16 mouse cellular contexts compared by ENCODE assay signal in genomic region chr1:51895961-51896360, GRCm38 (mm10). TPM values are rescaled to one million over a fixed set of nuclear protein-coding genes. Genes with fewer than 3 reads are reported as not detected.
A peak's percentile ranks its signal among the peaks of the same experiment; 100 is the strongest.
DNase-seq lines count a peak whose midpoint lies in the region; ATAC-seq and TF ChIP-seq lines count a peak whose summit lies in the region.
"Had no signal": no experiment of that assay in that cellular context is flagged by ENCODE, and none has a peak within 500 bp of the region (broad histone marks: within the 10 kb centered on the region; RNA-seq: fewer than 3 reads in every experiment).

No protein-coding gene starts in this region.

- H3K4me2 ChIP-seq in hindbrain, embryonic 13.5 days, result no peak overlapping the region
- H3K4me2 ChIP-seq in hindbrain, embryonic 16.5 days (ENCODE audit: low read length), result no peak overlapping the region
- H3K4me2 ChIP-seq in lung, embryonic 16.5 days (ENCODE audit: low read depth, low read length), result no peak overlapping the region
- no peak overlapping the region for H3K4me2 ChIP-seq in hindbrain, postnatal 0 days (ENCODE audit: low read depth, low read length)
- H3K4me2 ChIP-seq: limb, embryonic 15.5 days had no signal

- 33% methylated on average over 10 of the region's 10 CpGs for WGBS in hindbrain, embryonic 13.5 days
- 29% methylated on average over 10 of the region's 10 CpGs for WGBS in hindbrain, embryonic 16.5 days
- WGBS in lung, embryonic 16.5 days, result 38% methylated on average over 10 of the region's 10 CpGs
- WGBS in hindbrain, postnatal 0 days, result 34% methylated on average over 10 of the region's 10 CpGs

- H3K4me1 ChIP-seq in hindbrain, embryonic 13.5 days (replicated peaks), result peaks cover 26% of the 10 kb centered on the region
- peaks cover 3% of the 10 kb centered on the region for H3K4me1 ChIP-seq in hindbrain, embryonic 16.5 days (ENCODE audit: control insufficient read depth, insufficient read depth, low read depth, low read length)
- peaks cover 46% of the 10 kb centered on the region for H3K4me1 ChIP-seq in lung, embryonic 16.5 days (replicated peaks; ENCODE audit: control insufficient read depth, insufficient read depth, low read length)
- no peaks in the 10 kb centered on the region; the same call in 1 of the 2 replicates for H3K4me1 ChIP-seq in hindbrain, postnatal 0 days (ENCODE audit: insufficient read depth, low read length)

- no peaks in the 10 kb centered on the region for H3K27me3 ChIP-seq in hindbrain, embryonic 13.5 days
- H3K27me3 ChIP-seq in hindbrain, embryonic 16.5 days (replicated peaks; ENCODE audit: control insufficient read depth, insufficient read depth, low read length), result no peaks in the 10 kb centered on the region
- no peaks in the 10 kb centered on the region for H3K27me3 ChIP-seq in lung, embryonic 16.5 days (ENCODE audit: control insufficient read depth, insufficient read depth, low read depth, low read length)
- H3K27me3 ChIP-seq in hindbrain, postnatal 0 days (ENCODE audit: insufficient read depth, low read length), result no peaks in the 10 kb centered on the region
- H3K27me3 ChIP-seq: CH12.LX; limb, embryonic 15.5 days had no signal

- 0 out of 2 replicates have a peak, but pooled peaks have one; percentile 29 for ATAC-seq in hindbrain, embryonic 13.5 days (ENCODE audit: low FRiP score)
- ATAC-seq in hindbrain, embryonic 16.5 days, result no peak
- no peak for ATAC-seq in lung, embryonic 16.5 days (ENCODE audit: low read depth)
- ATAC-seq in hindbrain, postnatal 0 days, result no peak

- no peaks in the 10 kb centered on the region for H3K9me3 ChIP-seq in hindbrain, embryonic 13.5 days
- no peaks in the 10 kb centered on the region for H3K9me3 ChIP-seq in hindbrain, embryonic 16.5 days (ENCODE audit: control insufficient read depth, low read length)
- no peaks in the 10 kb centered on the region for H3K9me3 ChIP-seq in lung, embryonic 16.5 days (ENCODE audit: control insufficient read depth, low read length)
- H3K9me3 ChIP-seq in hindbrain, postnatal 0 days (ENCODE audit: low read length), result no peaks in the 10 kb centered on the region
- H3K9me3 ChIP-seq: limb, embryonic 15.5 days had no signal

- peak overlapping the region; percentile 24; the same call in 1 of the 2 replicates for H3K27ac ChIP-seq in hindbrain, embryonic 13.5 days
- no peak overlapping the region for H3K27ac ChIP-seq in hindbrain, embryonic 16.5 days (ENCODE audit: low read depth, low read length)
- H3K27ac ChIP-seq in lung, embryonic 16.5 days (ENCODE audit: low read length), result 0 out of 2 replicates have a peak overlapping the region, but pooled peaks have one; percentile 19
- H3K27ac ChIP-seq in hindbrain, postnatal 0 days, result 0 out of 2 replicates have a peak overlapping the region, but pooled peaks have one; percentile 22
- H3K27ac ChIP-seq: gastrocnemius, adult 2 months; limb, embryonic 15.5 days had no signal

- no peak overlapping the region for H3K4me3 ChIP-seq in hindbrain, embryonic 13.5 days
- H3K4me3 ChIP-seq in hindbrain, embryonic 16.5 days (ENCODE audit: low read length), result no peak overlapping the region
- no peak overlapping the region for H3K4me3 ChIP-seq in lung, embryonic 16.5 days (ENCODE audit: low read length)
- no peak overlapping the region for H3K4me3 ChIP-seq in hindbrain, postnatal 0 days (ENCODE audit: low read length)
- H3K4me3 ChIP-seq: gastrocnemius, adult 2 months; limb, embryonic 15.5 days had no signal

- H3K36me3 ChIP-seq in hindbrain, embryonic 13.5 days, result no peaks in the 10 kb centered on the region
- no peaks in the 10 kb centered on the region for H3K36me3 ChIP-seq in hindbrain, embryonic 16.5 days (ENCODE audit: control insufficient read depth, insufficient read depth, low read length)
- no peaks in the 10 kb centered on the region for H3K36me3 ChIP-seq in lung, embryonic 16.5 days (ENCODE audit: control insufficient read depth, insufficient read depth, low read length)
- H3K36me3 ChIP-seq in hindbrain, postnatal 0 days (ENCODE audit: insufficient read depth, low read length), result no peaks in the 10 kb centered on the region
- H3K36me3 ChIP-seq: limb, embryonic 15.5 days had no signal

- TF ChIP-seq CTCF in hindbrain, postnatal 0 days (IDR thresholded peaks at IDR 0.05; ENCODE audit: low read depth), result no peak

- DNase-seq in adrenal gland, adult (ENCODE audit: inconsistent age in 2 of 2, low spot score in 1 of 2), result peak; percentile 62 to 70
- DNase-seq in adrenal gland, postnatal 4 days (ENCODE audit: low spot score in 2 of 2), result no peak
- DNase-seq in lung, postnatal 4 days, result no peak
- DNase-seq in hindbrain, postnatal 0 days (ENCODE audit: low spot score), result no peak
- no peak for DNase-seq in spleen, postnatal 36 days (ENCODE audit: low spot score in 2 of 2)
- DNase-seq: cerebellum, postnatal 10 days; gastrocnemius, adult 2 months; heart, postnatal 36 days; kidney, adult 11 months; lung, postnatal 36 days; thymus, postnatal 36 days had no signal

- peak overlapping the region; percentile 9; the same call in 1 of the 2 replicates for H3K9ac ChIP-seq in hindbrain, embryonic 13.5 days
- no peak overlapping the region for H3K9ac ChIP-seq in hindbrain, embryonic 16.5 days (ENCODE audit: low read depth, low read length)
- no peak overlapping the region for H3K9ac ChIP-seq in lung, embryonic 16.5 days (ENCODE audit: low read length)
- H3K9ac ChIP-seq in hindbrain, postnatal 0 days (replicated peaks; ENCODE audit: low read length), result no peak overlapping the region
- H3K9ac ChIP-seq: limb, embryonic 15.5 days had no signal

RNA-seq across cellular contexts. Expression of gene Myo1b, which starts 19.9 kb away (rescaled TPM):
- 10 to 100 TPM; 79.8 to 88.2 TPM for total RNA-seq in adrenal gland, postnatal 4 days (2021)
- 78.7 and 87.9 TPM in 2 replicates for polyA plus RNA-seq in hindbrain, embryonic 13.5 days (2015; fragmentation: Nextera tagmentation; extraction: Ambion mirVana)
- polyA plus RNA-seq in hindbrain, embryonic 16.5 days (2015; fragmentation: Nextera tagmentation; extraction: Ambion mirVana), result 43.2 and 53.8 TPM in 2 replicates
- 80.4 and 83.0 TPM in 2 replicates for polyA plus RNA-seq in lung, embryonic 16.5 days (2015; fragmentation: Nextera tagmentation; extraction: Ambion mirVana)
- total RNA-seq in hindbrain, postnatal 0 days (2014; rRNA removed), result 20.3 and 27.9 TPM in 2 replicates
- 44.7 and 45.2 TPM in 2 replicates for polyA plus RNA-seq in hindbrain, postnatal 0 days (2015; fragmentation: Nextera tagmentation; extraction: Ambion mirVana)

Comparison
In these comparisons a context has a peak if more than half of its experiments do, and no peak if none do; other contexts are left out.
1. DNase-seq: peak in adrenal gland, adult (2 of 2); none in adrenal gland, postnatal 4 days (0 of 2), lung, postnatal 4 days (0 of 2), hindbrain, postnatal 0 days (single experiment) and spleen, postnatal 36 days (0 of 2).